Mouse (Mus musculus): ENCODE data around the gene Fat2.

- TF ChIP-seq EP300 (IDR thresholded peaks at IDR 0.05; ENCODE audit: low read depth) (no peak), CTCF (IDR thresholded peaks at IDR 0.05; ENCODE audit: low read depth) (no peak)
Observed at GRCm38 (mm10) chr11:55214978-55215377, 121.4 kb downstream of the Fat2 start.

All from liver, postnatal 0 days (tissue).